Mouse (Mus musculus): ENCODE data around the gene Myo15b. TPM values are rescaled to one million over a fixed set of nuclear protein-coding genes. Genes with fewer than 3 reads are reported as not detected.

Myo15b gene
- polyA plus RNA-seq (2012; rRNA removed) = 1.1 and 1.3 TPM in 2 replicates

DNA sequence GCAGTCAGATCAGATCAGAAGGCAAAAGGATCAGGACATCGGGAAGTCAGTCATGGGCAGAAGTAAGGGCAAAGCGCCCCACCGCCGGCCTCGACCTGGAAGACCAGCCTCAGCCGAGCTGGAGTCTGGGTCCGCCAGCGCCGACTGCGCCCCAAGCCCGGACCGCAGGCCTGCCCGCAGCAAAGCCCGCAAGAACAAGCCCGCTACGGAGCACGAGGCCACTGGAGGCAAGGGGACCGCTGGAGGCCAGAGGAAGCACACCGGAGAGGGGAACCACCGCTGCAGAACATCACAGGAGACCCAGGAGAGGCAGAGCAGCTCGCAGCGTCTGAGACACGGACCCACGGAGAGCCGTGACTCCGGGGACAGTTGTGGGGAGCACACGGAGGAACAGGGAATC is at the start of gene Myo15b:
TSS of gene Myo15b (plus strand) at position 53 of the 400 bp plus-strand sequence.

DNA sequence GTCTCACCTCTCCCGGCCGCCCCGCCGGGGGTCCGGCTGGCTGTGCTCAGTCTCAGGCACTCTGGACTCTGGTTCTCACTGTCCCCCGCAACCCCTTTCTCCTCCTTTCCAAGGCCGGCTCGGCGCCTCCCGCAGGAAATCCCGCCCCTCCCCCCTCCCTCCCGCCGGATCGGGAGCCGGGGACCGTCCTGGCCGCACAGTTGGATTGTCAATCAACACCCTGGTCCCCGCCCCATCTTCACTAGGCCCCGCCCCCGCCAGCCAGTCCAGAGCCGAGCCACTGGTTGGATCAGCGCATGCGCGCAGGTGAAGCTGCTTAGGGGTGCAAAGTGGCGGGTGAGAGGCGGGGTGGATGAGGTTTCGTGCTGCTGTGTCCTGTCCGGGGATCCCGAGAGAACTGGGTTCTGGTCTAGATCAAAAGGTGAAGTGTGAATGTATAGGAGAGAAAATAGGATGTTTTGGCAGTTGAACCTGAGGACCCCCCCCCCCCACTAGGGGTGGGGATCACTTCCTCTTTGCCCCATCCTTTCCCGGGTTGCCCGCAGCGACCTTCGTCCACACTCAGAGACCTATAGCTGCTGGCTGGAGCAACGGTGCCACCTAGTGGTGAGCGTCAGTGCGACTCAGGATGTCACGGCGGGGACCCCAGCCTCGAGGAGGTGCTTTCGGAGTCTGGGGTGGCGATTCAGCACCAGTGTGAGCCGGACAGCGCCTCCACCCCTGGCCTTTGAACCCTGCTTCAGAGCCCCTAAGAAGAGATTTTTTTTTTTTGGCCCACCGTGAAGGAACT is 44.5 kb upstream of the Myo15b start, which contains the start of gene Caskin2:
TSS of gene Caskin2 (minus strand) at position 133 of the 790 bp plus-strand sequence.

GRCm38 (mm10) chr11:115814605-115815450 is 43.4 kb upstream of the Myo15b start, which contains the start of gene Tsen54:
Tsen54 (plus strand) TSS chr11:115814724.

DNA sequence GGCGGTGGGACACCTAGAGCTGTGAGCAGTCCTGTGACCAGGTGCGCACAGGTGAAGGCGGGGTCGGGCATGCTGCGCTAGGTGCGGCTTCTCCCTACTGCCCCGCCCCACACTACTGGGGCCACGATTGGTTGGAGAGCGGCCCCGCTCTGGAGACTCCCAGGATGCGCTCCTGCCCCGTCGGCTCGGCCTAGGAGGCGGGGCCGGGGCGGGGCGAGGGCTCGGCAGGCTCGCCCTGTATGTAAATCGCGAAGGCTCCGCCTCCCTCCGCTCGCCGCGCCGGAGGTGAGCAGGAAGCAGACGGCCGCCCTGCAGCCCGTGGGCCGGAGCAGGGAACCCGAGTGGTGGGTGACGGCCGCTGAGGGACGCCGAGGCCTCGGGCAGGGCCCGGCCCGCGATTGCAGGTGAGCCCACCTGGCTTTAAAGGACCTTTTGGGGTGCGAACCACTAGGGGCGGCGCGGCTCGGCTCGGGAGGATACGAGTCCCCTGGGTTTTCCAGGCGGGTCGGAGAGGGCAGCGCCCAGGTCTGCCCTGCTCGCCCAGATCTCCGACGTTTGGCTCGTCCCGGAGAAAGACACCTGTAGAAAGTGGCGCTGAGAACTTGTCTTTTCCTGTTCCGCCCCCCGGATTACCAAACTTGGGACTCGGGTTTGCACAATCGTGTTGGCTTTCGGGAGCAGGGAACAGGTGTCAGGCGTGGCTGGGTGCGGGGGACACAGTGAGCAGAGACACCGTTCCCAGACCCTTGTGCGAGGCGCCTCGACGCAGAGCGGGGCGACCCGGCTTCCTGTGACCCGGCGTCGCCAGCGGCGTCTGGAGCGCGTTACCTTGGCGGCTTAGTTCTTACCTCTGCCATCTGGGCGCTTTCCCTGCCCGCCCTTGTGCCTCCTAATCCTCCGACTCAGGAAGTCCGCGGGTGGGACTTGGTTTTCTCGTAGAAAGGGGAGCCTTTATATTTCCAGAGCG is 34.1 kb upstream of the Myo15b start, which contains the start of gene Llgl2:
TSS of gene Llgl2 (plus strand) at position 276 of the 967 bp plus-strand sequence.

GRCm38 (mm10) chr11:115899486-115900266 is 41.5 kb downstream of the Myo15b start, which contains the start of gene Smim5:
Smim5 (plus strand) TSS chr11:115899966.

DNA sequence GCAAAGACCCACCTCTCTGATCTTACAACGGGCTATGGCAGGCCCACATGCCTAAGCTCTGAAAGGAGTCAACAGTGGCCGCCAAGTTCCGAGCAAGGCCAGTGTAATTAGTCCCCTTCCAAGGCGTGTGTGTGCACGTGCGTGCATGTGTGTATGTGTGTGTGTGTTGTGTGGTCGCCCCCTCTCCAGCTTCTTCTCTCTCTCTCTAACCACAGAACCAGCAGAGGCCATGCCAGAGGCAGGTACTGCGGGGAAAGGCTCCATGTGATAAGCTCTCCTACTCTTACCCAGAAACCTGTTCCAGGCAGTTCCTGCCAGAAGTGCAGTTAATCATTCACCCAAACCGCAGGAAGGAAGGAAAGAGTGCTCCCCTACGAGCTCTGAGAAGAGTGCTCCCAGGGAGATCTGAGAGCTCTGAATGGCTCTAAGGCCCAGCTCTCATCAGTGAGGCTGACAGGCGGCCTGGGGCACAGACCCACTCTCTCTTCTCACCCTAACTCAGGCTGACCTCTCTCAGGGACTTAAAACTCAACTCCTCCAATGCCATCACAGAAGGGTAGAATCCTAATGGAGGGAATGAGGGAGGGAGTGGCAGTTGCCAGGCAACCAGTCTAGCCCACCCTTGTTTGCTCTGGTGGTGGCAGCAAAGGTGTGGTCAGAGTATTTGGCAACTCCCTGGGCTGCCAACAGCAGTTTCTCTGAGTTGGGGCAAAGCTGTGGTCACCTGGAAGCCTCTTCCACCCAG is 53.6 kb downstream of the Myo15b start, which contains the start of gene Smim6:
TSS of gene Smim6 (plus strand) at position 386 of the 745 bp plus-strand sequence.

DNA sequence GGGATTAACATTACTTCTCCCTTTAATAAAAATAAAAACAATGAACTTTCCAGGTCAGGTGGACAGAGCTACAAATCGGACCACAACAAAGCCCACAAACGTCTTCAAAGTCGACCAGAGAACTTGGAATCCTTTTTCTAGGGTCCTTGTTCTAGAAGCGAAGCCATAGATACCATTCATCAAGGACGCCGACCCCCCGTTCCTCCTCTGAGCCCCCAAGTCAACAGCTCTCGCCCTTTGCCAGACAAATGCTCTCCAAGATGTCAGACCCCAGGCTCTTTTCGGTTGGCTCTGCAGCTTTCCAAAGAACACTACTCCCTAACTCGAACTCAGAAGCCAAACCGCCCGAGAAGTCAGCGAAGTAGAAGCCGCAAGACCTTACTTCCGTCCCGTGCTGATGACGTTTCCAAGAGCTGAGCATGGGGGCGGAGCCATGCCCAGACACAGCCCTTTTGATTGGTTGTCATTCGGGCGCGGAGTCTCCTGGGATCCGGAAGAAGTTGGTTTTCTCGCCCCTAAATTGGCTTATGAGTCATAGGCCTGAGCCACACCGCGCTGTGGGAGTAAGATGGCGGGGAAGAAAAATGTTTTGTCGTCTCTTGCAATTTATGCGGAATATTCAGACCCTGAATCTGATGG is 75.0 kb downstream of the Myo15b start, which contains the start of the genes Sap30bp and Recql5:
TSS of gene Sap30bp (plus strand) at position 175 of the 639 bp plus-strand sequence.
TSS of gene Recql5 (minus strand) at position 370 of the 639 bp plus-strand sequence.

Other genes with a start within 250 kb of the Myo15b start
- gene Mif4gd, start 245.4 kb upstream of the Myo15b start, polyA plus RNA-seq (2012; rRNA removed) = 35.3 and 35.9 TPM in 2 replicates
- 7.8 and 8.4 TPM in 2 replicates for gene Slc25a19, start 230.1 kb upstream of the Myo15b start, polyA plus RNA-seq (2012; rRNA removed)
- gene Grb2, start 149.8 kb upstream of the Myo15b start, polyA plus RNA-seq (2012; rRNA removed) = 22.1 and 25.3 TPM in 2 replicates
- 7.4 and 8.5 TPM in 2 replicates for gene Tmem94, start 93.0 kb upstream of the Myo15b start, polyA plus RNA-seq (2012; rRNA removed)
- gene Caskin2, start 44.8 kb upstream of the Myo15b start, polyA plus RNA-seq (2012; rRNA removed) = 4.7 and 5.5 TPM in 2 replicates
- 8.9 and 9.4 TPM in 2 replicates for gene Tsen54, start 43.7 kb upstream of the Myo15b start, polyA plus RNA-seq (2012; rRNA removed)
- 23.6 and 26.0 TPM in 2 replicates for gene Llgl2, start 34.4 kb upstream of the Myo15b start, polyA plus RNA-seq (2012; rRNA removed)
- gene Smim5, start 41.6 kb downstream of the Myo15b start, polyA plus RNA-seq (2012; rRNA removed) = 9.2 and 10.1 TPM in 2 replicates
- 0.96 and 1.1 TPM in 2 replicates for gene Smim6, start 53.6 kb downstream of the Myo15b start, polyA plus RNA-seq (2012; rRNA removed)
- 18.6 and 21.1 TPM in 2 replicates for gene Sap30bp, start 74.9 kb downstream of the Myo15b start, polyA plus RNA-seq (2012; rRNA removed)
- 6.0 and 6.8 TPM in 2 replicates for gene Recql5, start 75.1 kb downstream of the Myo15b start, polyA plus RNA-seq (2012; rRNA removed)
- gene Itgb4, start 116.3 kb downstream of the Myo15b start, polyA plus RNA-seq (2012; rRNA removed) = 0.21 and 0.23 TPM in 2 replicates
- 104 TPM in 2 replicates for gene Galk1, start 154.3 kb downstream of the Myo15b start, polyA plus RNA-seq (2012; rRNA removed)
- gene H3f3b, start 169.6 kb downstream of the Myo15b start, polyA plus RNA-seq (2012; rRNA removed) = 210 and 217 TPM in 2 replicates
- 9.9 and 13.0 TPM in 2 replicates for gene Unk, start 171.9 kb downstream of the Myo15b start, polyA plus RNA-seq (2012; rRNA removed)
- gene Unc13d, start 219.6 kb downstream of the Myo15b start, polyA plus RNA-seq (2012; rRNA removed) = 9.5 and 10.8 TPM in 2 replicates
- 48.7 and 52.4 TPM in 2 replicates for gene Wbp2, start 228.6 kb downstream of the Myo15b start, polyA plus RNA-seq (2012; rRNA removed)